Mouse (Mus musculus): Measurements from ENCODE around the gene Prss16.

GRCm38 (mm10) chr13:22001823-22002222, 7.7 kb downstream of the Prss16 start:
- no peak for TF ChIP-seq CTCF (IDR thresholded peaks at IDR 0.05; ENCODE audit: extremely low read depth, insufficient read depth, insufficient read length, insufficient replicate concordance)
- TF ChIP-seq POLR2A (IDR thresholded peaks at IDR 0.05; ENCODE audit: low read depth, low read length) = no peak
